Mouse (Mus musculus): ENCODE data around the gene Prss29. TPM values are rescaled to one million over a fixed set of nuclear protein-coding genes. Genes with fewer than 3 reads are reported as not detected.

Prss29 gene
- not detected in 2 replicates for polyA plus RNA-seq (2014; fragmentation: Nextera tagmentation; extraction: Ambion mirVana)

GRCm38 (mm10) chr17:25318354-25318753 lies at the start of gene Prss29:
Gene Prss29, plus strand, starts transcription at chr17:25318654.
- WGBS, result 81% methylated on average over 5 of the region's 5 CpGs
- no peak for DNase-seq (ENCODE audit: low spot score)
- Histone ChIP-seq H3K4me3 (ENCODE audit: low read depth, low read length) (no peak within 1 kb of the TSS), H3K36me3 (ENCODE audit: control insufficient read depth, insufficient read depth, low read length) (no peaks in the 10 kb centered on the region), H3K9ac (ENCODE audit: low read length) (no peak within 1 kb of the TSS), H3K27me3 (ENCODE audit: control insufficient read depth, insufficient read depth, low read length) (no peaks in the 10 kb centered on the region), H3K9me3 (ENCODE audit: control insufficient read depth, low read length) (no peaks in the 10 kb centered on the region), H3K4me1 (ENCODE audit: control insufficient read depth, insufficient read depth, low read length) (no peaks in the 10 kb centered on the region), H3K27ac (ENCODE audit: low read depth, low read length) (no peak within 1 kb of the TSS), H3K4me2 (ENCODE audit: low read depth) (no peak within 1 kb of the TSS)
- ATAC-seq (ENCODE audit: insufficient read depth, low FRiP score, low TSS enrichment), result no peak

GRCm38 (mm10) chr17:25270795-25271335 lies 47.6 kb upstream of the Prss29 start:
- no peak for DNase-seq (ENCODE audit: low spot score)
- Histone ChIP-seq H3K9me3 (ENCODE audit: control insufficient read depth, low read length) (no peaks in the 10 kb centered on the region), H3K4me2 (ENCODE audit: low read depth) (peak overlapping the region; percentile 89), H3K4me3 (ENCODE audit: low read depth, low read length) (peak overlapping the region; percentile 100; the same call in 1 of the 2 replicates), H3K27me3 (ENCODE audit: control insufficient read depth, insufficient read depth, low read length) (no peaks in the 10 kb centered on the region), H3K4me1 (ENCODE audit: control insufficient read depth, insufficient read depth, low read length) (peaks cover 20% of the 10 kb centered on the region), H3K36me3 (ENCODE audit: control insufficient read depth, insufficient read depth, low read length) (peaks cover 29% of the 10 kb centered on the region), H3K9ac (ENCODE audit: low read length) (no peak overlapping the region; the same call in 1 of the 2 replicates), H3K27ac (ENCODE audit: low read depth, low read length) (no peak overlapping the region)
- 90% methylated on average over 2 of the region's 2 CpGs for WGBS
- no peak for ATAC-seq (ENCODE audit: insufficient read depth, low FRiP score, low TSS enrichment)

GRCm38 (mm10) chr17:25272326-25272725 lies 46.1 kb upstream of the Prss29 start:
- Histone ChIP-seq H3K4me3 (ENCODE audit: low read depth, low read length) (peak overlapping the region; percentile 100), H3K9me3 (ENCODE audit: control insufficient read depth, low read length) (no peaks in the 10 kb centered on the region), H3K27me3 (ENCODE audit: control insufficient read depth, insufficient read depth, low read length) (no peaks in the 10 kb centered on the region), H3K4me1 (ENCODE audit: control insufficient read depth, insufficient read depth, low read length) (peaks cover 20% of the 10 kb centered on the region), H3K9ac (ENCODE audit: low read length) (peak overlapping the region; percentile 100), H3K36me3 (ENCODE audit: control insufficient read depth, insufficient read depth, low read length) (peaks cover 16% of the 10 kb centered on the region), H3K4me2 (ENCODE audit: low read depth) (peak overlapping the region; percentile 89), H3K27ac (ENCODE audit: low read depth, low read length) (no peak overlapping the region; the same call in 1 of the 2 replicates)
- ATAC-seq (ENCODE audit: insufficient read depth, low FRiP score, low TSS enrichment) (no peak), DNase-seq (ENCODE audit: low spot score) (no peak)
- WGBS, result 2% methylated on average over 10 of the region's 10 CpGs

GRCm38 (mm10) chr17:25272951-25273705 lies 45.3 kb upstream of the Prss29 start:
- Histone ChIP-seq H3K36me3 (ENCODE audit: control insufficient read depth, insufficient read depth, low read length) (peaks cover 9% of the 10 kb centered on the region), H3K4me2 (ENCODE audit: low read depth) (peak overlapping the region; percentile 89), H3K27ac (ENCODE audit: low read depth, low read length) (peak overlapping the region; percentile 95), H3K9ac (ENCODE audit: low read length) (peak overlapping the region; percentile 100), H3K27me3 (ENCODE audit: control insufficient read depth, insufficient read depth, low read length) (no peaks in the 10 kb centered on the region), H3K4me3 (ENCODE audit: low read depth, low read length) (peak overlapping the region; percentile 100), H3K9me3 (ENCODE audit: control insufficient read depth, low read length) (no peaks in the 10 kb centered on the region), H3K4me1 (ENCODE audit: control insufficient read depth, insufficient read depth, low read length) (peaks cover 20% of the 10 kb centered on the region)
- under 1% methylated on average over 72 of the region's 92 CpGs for WGBS
- ATAC-seq (ENCODE audit: insufficient read depth, low FRiP score, low TSS enrichment), result peak; percentile 91
- DNase-seq (ENCODE audit: low spot score), result peak; percentile 92

GRCm38 (mm10) chr17:25273706-25274501 lies 44.5 kb upstream of the Prss29 start:
- Histone ChIP-seq H3K9ac (ENCODE audit: low read length) (peak overlapping the region; percentile 100), H3K4me1 (ENCODE audit: control insufficient read depth, insufficient read depth, low read length) (peaks cover 20% of the 10 kb centered on the region), H3K27ac (ENCODE audit: low read depth, low read length) (peak overlapping the region; percentile 95), H3K27me3 (ENCODE audit: control insufficient read depth, insufficient read depth, low read length) (no peaks in the 10 kb centered on the region), H3K4me3 (ENCODE audit: low read depth, low read length) (peak overlapping the region; percentile 100), H3K36me3 (ENCODE audit: control insufficient read depth, insufficient read depth, low read length) (peaks cover 4% of the 10 kb centered on the region; the same call in 1 of the 2 replicates), H3K9me3 (ENCODE audit: control insufficient read depth, low read length) (no peaks in the 10 kb centered on the region), H3K4me2 (ENCODE audit: low read depth) (peak overlapping the region; percentile 38)
- peak; percentile 91 for ATAC-seq (ENCODE audit: insufficient read depth, low FRiP score, low TSS enrichment)
- WGBS, result under 1% methylated on average over 42 of the region's 45 CpGs
- peak; percentile 95 for DNase-seq (ENCODE audit: low spot score)

GRCm38 (mm10) chr17:25274571-25275346 lies 43.7 kb upstream of the Prss29 start, which contains the start of gene Ube2i:
Gene Ube2i, minus strand, starts transcription at chr17:25274622.
- Histone ChIP-seq H3K36me3 (ENCODE audit: control insufficient read depth, insufficient read depth, low read length) (no peaks in the 10 kb centered on the region), H3K27ac (ENCODE audit: low read depth, low read length) (peak within 1 kb of the TSS; percentile 95), H3K4me3 (ENCODE audit: low read depth, low read length) (peak within 1 kb of the TSS; percentile 100), H3K4me2 (ENCODE audit: low read depth) (peak within 1 kb of the TSS; percentile 38), H3K4me1 (ENCODE audit: control insufficient read depth, insufficient read depth, low read length) (peaks cover 20% of the 10 kb centered on the region), H3K27me3 (ENCODE audit: control insufficient read depth, insufficient read depth, low read length) (no peaks in the 10 kb centered on the region), H3K9ac (ENCODE audit: low read length) (peak within 1 kb of the TSS; percentile 100), H3K9me3 (ENCODE audit: control insufficient read depth, low read length) (no peaks in the 10 kb centered on the region)
- ATAC-seq (ENCODE audit: insufficient read depth, low FRiP score, low TSS enrichment) (no peak), DNase-seq (ENCODE audit: low spot score) (no peak)
- 85% methylated on average over 9 of the region's 9 CpGs for WGBS

- Histone ChIP-seq H3K4me2 (ENCODE audit: low read depth) (no peak overlapping the region), H3K4me1 (ENCODE audit: control insufficient read depth, insufficient read depth, low read length) (peaks cover 14% of the 10 kb centered on the region), H3K27me3 (ENCODE audit: control insufficient read depth, insufficient read depth, low read length) (no peaks in the 10 kb centered on the region), H3K9me3 (ENCODE audit: control insufficient read depth, low read length) (no peaks in the 10 kb centered on the region), H3K36me3 (ENCODE audit: control insufficient read depth, insufficient read depth, low read length) (no peaks in the 10 kb centered on the region), H3K27ac (ENCODE audit: low read depth, low read length) (no peak overlapping the region), H3K9ac (ENCODE audit: low read length) (no peak overlapping the region), H3K4me3 (ENCODE audit: low read depth, low read length) (no peak overlapping the region)
- no peak for ATAC-seq (ENCODE audit: insufficient read depth, low FRiP score, low TSS enrichment)
- no peak for DNase-seq (ENCODE audit: low spot score)
- WGBS, result 94% methylated on average over 3 of the region's 3 CpGs
Measured at GRCm38 (mm10) chr17:25275833-25276232, 42.6 kb upstream of the Prss29 start.

GRCm38 (mm10) chr17:25282133-25282532 lies 36.3 kb upstream of the Prss29 start:
- Histone ChIP-seq H3K36me3 (ENCODE audit: control insufficient read depth, insufficient read depth, low read length) (no peaks in the 10 kb centered on the region), H3K4me1 (ENCODE audit: control insufficient read depth, insufficient read depth, low read length) (no peaks in the 10 kb centered on the region), H3K27me3 (ENCODE audit: control insufficient read depth, insufficient read depth, low read length) (no peaks in the 10 kb centered on the region), H3K9me3 (ENCODE audit: control insufficient read depth, low read length) (0 out of 2 replicates have a peak, but pooled peaks cover 3% of the 10 kb centered on the region), H3K4me2 (ENCODE audit: low read depth) (no peak overlapping the region), H3K27ac (ENCODE audit: low read depth, low read length) (no peak overlapping the region), H3K9ac (ENCODE audit: low read length) (no peak overlapping the region), H3K4me3 (ENCODE audit: low read depth, low read length) (no peak overlapping the region)
- no peak for DNase-seq (ENCODE audit: low spot score)
- WGBS, result 43% methylated on average over 11 of the region's 11 CpGs
- no peak for ATAC-seq (ENCODE audit: insufficient read depth, low FRiP score, low TSS enrichment)
